Mouse (Mus musculus) erythroid progenitor cell, adult 5-6 weeks (primary cell): ENCODE measurements around the gene Tmem125. TPM values are rescaled to one million over a fixed set of nuclear protein-coding genes. Genes with fewer than 3 reads are reported as not detected.
"Not testable (repeated sequence)": the region's sequence is repeated elsewhere in the genome, so short reads cannot be mapped to it uniquely, and the experiment has no call there.

Experiments
- ATAC-seq: replicated peaks from 2 replicates; pipeline ENCODE4 v1.8.0; 2016; ENCODE audit warnings: moderate number of reproducible peaks, mild to moderate bottlenecking, moderate TSS enrichment, inconsistent platforms; ENCODE audit not compliant: poor library complexity, low FRiP score, severe bottlenecking
- total RNA-seq, 2 experiments: library from RNA; stranded (forward) in 1 of 2; stranded (reverse) in 1 of 2; fragments of 150-400 nt in 1 of 2; fragments of 186-747, 209-891 nt in 1 of 2; gene quantifications; 2 replicates each; pipeline versions ENCODE4 v1.2.3 to v1.2.4; 2015 to 2017; ENCODE audit warnings: low replicate concordance in 2 of 2

The Tmem125 gene
- total RNA-seq, 2 experiments from 2014 or later: not detected

- ATAC-seq: no peak
Measured at GRCm38 (mm10) chr4:118542510-118543157, 1.2 kb downstream of the Tmem125 start.

GRCm38 (mm10) chr4:118539904-118540303 is 3.9 kb downstream of the Tmem125 start:
- no peak for ATAC-seq

GRCm38 (mm10) chr4:118537801-118538200 is 6.0 kb downstream of the Tmem125 start:
- no peak for ATAC-seq

- no peak for ATAC-seq
Measured at GRCm38 (mm10) chr4:118535610-118536009, 8.2 kb downstream of the Tmem125 start.

- no peak for ATAC-seq
Measured at GRCm38 (mm10) chr4:118533605-118534004, 10.2 kb downstream of the Tmem125 start.

GRCm38 (mm10) chr4:118533156-118533555 is 10.7 kb downstream of the Tmem125 start:
- ATAC-seq: no peak

GRCm38 (mm10) chr4:118532663-118533062 is 11.2 kb downstream of the Tmem125 start:
- no peak for ATAC-seq

GRCm38 (mm10) chr4:118527720-118528119 is 16.1 kb downstream of the Tmem125 start:
- no peak for ATAC-seq

GRCm38 (mm10) chr4:118527335-118527681 is 16.5 kb downstream of the Tmem125 start:
- ATAC-seq: no peak

GRCm38 (mm10) chr4:118526408-118527334 is 17.2 kb downstream of the Tmem125 start, which contains the start of gene 2610528J11Rik:
Gene 2610528J11Rik, plus strand, starts transcription at chr4:118526999.
- no peak for ATAC-seq

GRCm38 (mm10) chr4:118525779-118526178 is 18.1 kb downstream of the Tmem125 start:
- ATAC-seq: no peak

- ATAC-seq: no peak
Measured at GRCm38 (mm10) chr4:118523976-118524375, 19.9 kb downstream of the Tmem125 start.

- ATAC-seq: no peak
Measured at GRCm38 (mm10) chr4:118522248-118522647, 21.6 kb downstream of the Tmem125 start.

GRCm38 (mm10) chr4:118518208-118518607 is 25.6 kb downstream of the Tmem125 start:
- ATAC-seq: no peak

GRCm38 (mm10) chr4:118517497-118518146 is 26.2 kb downstream of the Tmem125 start:
- no peak for ATAC-seq

- ATAC-seq: no peak
Measured at GRCm38 (mm10) chr4:118516699-118517496, 26.9 kb downstream of the Tmem125 start.

GRCm38 (mm10) chr4:118509050-118509449 is 34.8 kb downstream of the Tmem125 start:
- ATAC-seq: no peak

- ATAC-seq: not testable (repeated sequence)
Measured at GRCm38 (mm10) chr4:118507171-118507570, 36.7 kb downstream of the Tmem125 start.

- ATAC-seq: no peak
Measured at GRCm38 (mm10) chr4:118505551-118505950, 38.3 kb downstream of the Tmem125 start.

- no peak for ATAC-seq
Measured at GRCm38 (mm10) chr4:118500792-118501191, 43.1 kb downstream of the Tmem125 start.
